Mouse (Mus musculus) c-Kit-positive CD71-positive TER-119-negative erythroid progenitor cells, embryonic 14.5 days (primary cell): ENCODE data around the gene Rps8.

Experiments
- DNase-seq: peaks from one replicate; pipeline ENCODE4 v3.0.0-alpha.2; 2013; ENCODE audit warnings: low read depth

Rps8 gene

GRCm38 (mm10) chr4:117148815-117149214, 7.2 kb downstream of the Rps8 start:
- no peak for DNase-seq

- DNase-seq = no peak
Observed at GRCm38 (mm10) chr4:117148047-117148713, 7.9 kb downstream of the Rps8 start.

GRCm38 (mm10) chr4:117146176-117146575, 9.9 kb downstream of the Rps8 start:
- DNase-seq = peak; percentile 95

GRCm38 (mm10) chr4:117145248-117145647, 10.8 kb downstream of the Rps8 start:
- DNase-seq = no peak

GRCm38 (mm10) chr4:117143023-117143422, 13.0 kb downstream of the Rps8 start:
- DNase-seq = no peak

- DNase-seq = no peak
Observed at GRCm38 (mm10) chr4:117140613-117141012, 15.4 kb downstream of the Rps8 start.

GRCm38 (mm10) chr4:117139217-117139612, 16.8 kb downstream of the Rps8 start:
- DNase-seq = no peak

GRCm38 (mm10) chr4:117138295-117139216, 17.5 kb downstream of the Rps8 start:
- no peak for DNase-seq

- DNase-seq = no peak
Observed at GRCm38 (mm10) chr4:117136034-117136433, 20.0 kb downstream of the Rps8 start.

- no peak for DNase-seq
Observed at GRCm38 (mm10) chr4:117134601-117134995, 21.4 kb downstream of the Rps8 start.

GRCm38 (mm10) chr4:117133817-117134600, 22.0 kb downstream of the Rps8 start, which contains the start of gene Plk3:
Gene Plk3 (minus strand): TSS chr4:117133963.
- DNase-seq = peak; percentile 97

- DNase-seq = no peak
Observed at GRCm38 (mm10) chr4:117133366-117133796, 22.7 kb downstream of the Rps8 start.

GRCm38 (mm10) chr4:117132794-117133143, 23.3 kb downstream of the Rps8 start:
- no peak for DNase-seq

GRCm38 (mm10) chr4:117131890-117132793, 23.9 kb downstream of the Rps8 start:
- DNase-seq = no peak

GRCm38 (mm10) chr4:117131198-117131597, 24.8 kb downstream of the Rps8 start:
- no peak for DNase-seq

GRCm38 (mm10) chr4:117130790-117131189, 25.3 kb downstream of the Rps8 start:
- DNase-seq = no peak

GRCm38 (mm10) chr4:117127991-117128686, 27.9 kb downstream of the Rps8 start:
- DNase-seq = no peak

- no peak for DNase-seq
Observed at GRCm38 (mm10) chr4:117126675-117127290, 29.3 kb downstream of the Rps8 start, which contains the start of gene Tctex1d4. Gene Tctex1d4 (plus strand): TSS chr4:117126794.

GRCm38 (mm10) chr4:117125910-117126674, 30.0 kb downstream of the Rps8 start:
- DNase-seq = no peak
